Mouse (Mus musculus) G1E-ER4 (cell line): ENCODE measurements around the gene Slc35b3. TPM values are rescaled to one million over a fixed set of nuclear protein-coding genes. Genes with fewer than 3 reads are reported as not detected.

ENCODE experiments used
- GATA1 ChIP-seq: IDR thresholded peaks from one replicate; pipeline ENCODE4 v1.8.0; 2012; ENCODE audit warnings: low read length, inconsistent platforms
- polyA plus RNA-seq: library from polyadenylated mRNA; stranded (reverse); fragments of >175 nt; gene quantifications from 2 replicates; pipeline ENCODE4 v1.2.3, GENCODE M21; 2012

The Slc35b3 gene
- polyA plus RNA-seq, result 10.0 and 14.5 TPM in 2 replicates

DNA sequence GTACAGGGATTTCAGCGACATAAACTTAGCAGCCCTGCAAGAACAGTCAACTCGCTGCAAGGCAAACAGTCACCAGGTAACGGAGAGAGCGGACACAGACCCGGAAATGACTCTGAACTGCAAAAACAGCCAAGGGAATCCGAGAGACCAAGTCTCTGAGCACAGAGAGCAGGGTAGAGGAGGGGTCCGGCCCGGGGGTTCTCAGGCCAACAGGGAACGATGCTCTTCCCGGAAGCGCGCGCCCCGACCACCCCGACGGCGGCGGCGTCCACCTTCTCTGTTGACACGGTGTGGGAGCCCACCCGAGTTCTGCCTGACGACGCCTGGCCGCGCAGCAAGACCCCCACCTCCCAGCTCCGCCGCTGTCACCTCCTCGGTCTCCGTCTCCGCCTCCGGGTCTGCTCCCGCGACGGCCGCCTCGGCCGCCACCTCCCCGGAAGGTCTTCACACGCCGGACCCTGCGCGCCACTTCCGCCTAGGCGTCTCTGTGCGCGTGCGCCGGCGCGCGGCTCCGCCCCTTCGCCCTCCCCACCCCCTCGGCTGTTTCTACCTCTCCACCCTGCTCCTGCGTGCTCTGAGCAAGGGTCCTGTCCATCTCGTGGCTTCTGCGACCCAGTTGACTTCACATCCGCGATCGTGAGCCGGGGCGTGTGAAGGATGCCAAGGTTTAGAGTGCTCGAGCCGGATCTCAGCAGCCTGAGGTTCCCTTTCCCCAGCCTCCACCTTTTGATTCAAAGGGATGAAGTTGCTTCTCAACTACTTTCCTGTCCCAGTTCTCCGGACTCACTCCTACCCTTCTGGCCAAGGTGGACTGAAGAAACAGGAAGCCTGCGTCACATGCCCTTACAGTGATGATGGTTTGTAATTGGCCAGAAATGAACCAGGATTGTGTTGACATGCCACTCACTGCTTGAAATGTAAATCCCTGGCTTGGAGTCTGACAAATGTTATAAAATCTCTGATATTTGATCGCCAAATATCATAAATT, at the start of gene Slc35b3:
TSS of gene Slc35b3 (minus strand) at position 813 of the 988 bp plus-strand sequence.
- no peak for TF ChIP-seq GATA1

DNA sequence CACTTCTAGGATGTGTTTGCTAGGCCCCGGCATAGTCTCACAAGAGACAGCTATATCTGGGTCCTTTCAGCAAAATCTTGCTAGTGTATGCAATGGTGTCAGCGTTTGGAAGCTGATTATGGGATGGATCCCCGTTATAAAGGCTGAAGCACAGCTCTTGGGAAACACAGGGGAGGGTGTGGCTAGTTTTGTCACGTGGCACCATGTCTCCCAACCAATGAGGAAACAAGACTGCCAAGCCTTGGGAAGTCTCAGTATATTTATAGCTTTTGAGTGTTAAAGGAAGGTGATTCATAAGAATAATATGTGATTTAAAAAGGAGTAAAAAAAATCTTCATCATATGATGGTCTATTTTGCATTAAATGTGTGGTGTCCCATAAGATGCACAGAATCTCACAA, 49.6 kb upstream of the Slc35b3 start:
- TF ChIP-seq GATA1, result no peak

DNA sequence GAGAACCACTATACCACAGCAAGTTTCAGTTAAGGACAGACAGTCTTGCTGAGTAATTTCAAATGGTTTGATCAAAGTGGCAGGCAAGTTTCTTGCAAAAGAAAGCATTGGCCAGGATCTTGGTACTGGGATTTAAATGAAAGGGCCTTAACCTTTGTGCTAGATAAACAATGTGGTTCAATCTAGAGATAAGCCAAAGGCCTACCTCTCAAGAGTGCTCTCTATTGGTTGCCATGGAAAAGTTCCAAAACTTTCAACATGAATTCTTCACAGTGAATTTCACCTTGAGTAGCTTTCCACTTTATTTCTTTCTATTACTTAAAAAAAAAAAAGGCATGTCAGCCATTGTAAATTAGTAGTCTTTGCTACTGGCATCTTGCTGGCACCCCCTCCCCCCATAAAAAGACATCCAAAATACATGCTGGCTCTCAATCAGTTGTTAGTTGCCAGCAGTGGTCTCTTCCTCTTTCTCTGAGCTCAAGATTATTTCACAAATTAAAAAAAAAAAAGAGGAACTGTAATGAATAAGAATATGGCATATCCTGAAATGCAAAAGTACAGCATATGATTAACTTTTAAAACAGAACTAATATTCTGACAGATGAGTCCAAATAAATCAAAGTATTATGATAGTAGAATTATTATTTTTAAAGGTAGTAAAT, 42.6 kb upstream of the Slc35b3 start:
- no peak for TF ChIP-seq GATA1

DNA sequence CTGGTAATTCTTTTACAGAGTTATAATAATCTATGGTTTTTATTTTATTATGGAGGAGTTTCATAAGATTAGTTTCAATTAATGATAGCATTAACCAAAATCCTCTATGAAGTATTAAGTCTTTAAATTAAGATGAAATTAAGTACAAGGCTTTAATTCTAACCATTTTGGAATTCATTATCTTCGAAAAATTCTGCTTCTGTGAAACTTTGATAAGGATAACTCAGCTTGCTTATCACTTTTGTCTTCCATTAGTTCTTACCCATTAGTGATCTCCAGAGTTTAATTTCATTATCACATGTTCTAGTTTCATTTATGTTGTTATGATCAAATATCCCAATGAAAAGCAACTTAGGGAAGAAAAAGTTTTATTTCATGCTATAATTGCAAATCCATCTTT, 41.7 kb upstream of the Slc35b3 start:
- no peak for TF ChIP-seq GATA1

DNA sequence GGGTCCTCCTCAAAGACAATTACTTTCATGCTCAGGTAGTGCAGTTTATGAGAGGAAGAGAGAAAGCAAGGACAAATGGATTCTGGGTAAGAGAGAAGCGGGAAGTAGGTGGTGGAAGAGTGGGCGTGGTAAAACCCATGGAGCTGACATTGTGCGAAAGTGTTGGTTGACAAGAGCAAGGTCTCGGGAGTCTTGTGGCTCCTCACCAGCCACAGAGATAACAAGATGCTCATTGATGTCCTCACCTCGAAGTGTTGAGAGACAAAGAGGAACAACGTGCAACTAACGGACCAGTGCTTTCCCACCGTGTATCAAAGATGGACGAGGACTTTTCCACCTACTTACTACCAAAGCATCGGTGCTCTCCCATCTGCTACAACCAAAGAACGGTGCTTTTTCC, 40.8 kb upstream of the Slc35b3 start:
- TF ChIP-seq GATA1, result no peak

DNA sequence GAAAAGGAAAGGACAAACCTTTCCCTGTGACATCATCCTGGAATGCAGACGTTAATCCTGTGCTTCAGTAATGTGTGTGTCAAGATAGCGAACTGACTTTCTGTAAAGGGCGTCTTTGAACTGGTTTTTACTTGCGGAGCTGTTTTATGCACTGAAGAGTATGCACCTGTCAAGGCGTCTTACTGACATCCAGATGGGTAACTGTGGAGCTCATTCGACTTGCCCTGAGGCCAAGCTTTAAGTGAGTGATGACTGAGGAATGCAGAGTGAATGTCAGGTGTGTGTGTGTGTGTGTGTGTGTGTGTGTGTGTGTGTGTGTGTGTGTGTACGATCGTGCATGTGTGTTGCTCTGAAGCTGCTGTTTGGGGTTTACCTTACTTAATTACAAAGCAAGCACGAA, 38.3 kb upstream of the Slc35b3 start:
- no peak for TF ChIP-seq GATA1

DNA sequence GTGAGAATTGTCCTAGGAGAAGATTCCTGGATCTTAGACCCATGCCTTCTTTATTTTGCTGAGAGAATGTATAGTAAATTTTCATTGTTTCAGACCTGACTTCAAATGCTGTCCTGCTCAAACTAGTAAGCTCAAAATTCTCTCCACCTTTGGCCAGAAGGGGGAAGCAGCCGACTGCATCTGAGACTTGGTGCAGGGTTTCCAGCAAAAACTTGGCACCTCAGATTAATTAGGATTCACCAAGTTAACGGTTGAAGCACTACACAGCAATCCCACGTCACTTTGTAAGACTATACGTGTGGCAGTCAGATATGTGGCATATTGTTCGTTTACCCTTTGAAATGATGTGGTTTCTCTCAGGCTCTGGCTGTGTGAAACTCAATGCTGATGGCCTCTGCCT, 31.9 kb upstream of the Slc35b3 start:
- no peak for TF ChIP-seq GATA1

DNA sequence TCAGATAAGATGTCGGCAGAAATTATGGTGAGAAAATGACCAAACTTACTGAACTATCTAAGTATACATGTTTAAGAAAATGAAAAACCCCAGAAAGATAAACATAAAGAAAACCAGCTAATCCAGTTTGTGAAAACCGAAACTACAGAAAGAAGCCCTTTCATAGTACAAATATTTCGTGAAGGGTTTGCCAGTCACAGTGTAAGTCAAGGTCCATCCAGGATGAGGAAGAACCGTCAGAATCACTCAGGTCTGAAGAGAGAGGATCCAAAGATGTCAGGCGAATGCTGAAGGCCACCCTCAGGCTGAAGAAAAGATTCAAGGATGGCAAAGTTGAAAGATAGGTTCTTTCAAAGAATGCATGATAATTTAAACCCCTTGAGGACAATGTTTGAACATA, 23.1 kb upstream of the Slc35b3 start:
- TF ChIP-seq GATA1, result no peak

DNA sequence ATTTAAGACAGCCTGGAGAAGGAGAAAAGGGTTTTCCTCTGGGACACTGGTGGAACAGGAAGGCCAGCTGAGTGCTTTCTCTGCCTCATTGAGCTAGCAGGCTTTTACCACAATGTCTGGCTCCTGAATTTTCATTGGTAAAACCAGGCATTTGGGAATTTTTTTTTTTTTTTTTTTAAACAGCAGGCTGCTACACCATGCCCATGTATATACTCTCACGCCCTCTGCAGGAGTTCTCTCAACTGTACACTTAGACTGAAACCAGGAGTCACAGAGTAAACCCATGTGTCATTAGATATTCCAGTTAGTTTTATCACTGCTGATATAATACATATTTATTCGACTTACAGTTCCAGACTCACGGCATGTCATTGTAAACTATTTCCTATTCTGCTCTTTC, 20.2 kb upstream of the Slc35b3 start:
- TF ChIP-seq GATA1, result no peak

DNA sequence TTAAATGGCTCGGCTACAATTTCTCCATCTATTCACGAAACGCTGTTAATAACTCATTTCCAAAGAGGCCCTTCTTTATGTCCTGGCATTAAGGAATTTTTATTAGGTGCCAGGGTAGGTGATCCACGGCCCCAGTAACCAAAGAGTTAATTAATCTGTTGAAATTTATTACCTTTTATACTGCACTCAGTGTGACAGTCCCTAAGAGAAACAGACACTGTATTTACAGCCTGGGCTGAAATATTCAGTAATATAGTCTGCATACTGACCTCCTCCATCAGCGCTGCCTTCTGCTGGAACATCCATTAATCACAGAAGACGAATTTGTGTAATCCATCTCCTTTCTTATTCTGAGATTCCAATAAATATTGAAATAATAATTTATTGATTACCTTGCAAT, 16.3 kb upstream of the Slc35b3 start:
- TF ChIP-seq GATA1, result no peak

DNA sequence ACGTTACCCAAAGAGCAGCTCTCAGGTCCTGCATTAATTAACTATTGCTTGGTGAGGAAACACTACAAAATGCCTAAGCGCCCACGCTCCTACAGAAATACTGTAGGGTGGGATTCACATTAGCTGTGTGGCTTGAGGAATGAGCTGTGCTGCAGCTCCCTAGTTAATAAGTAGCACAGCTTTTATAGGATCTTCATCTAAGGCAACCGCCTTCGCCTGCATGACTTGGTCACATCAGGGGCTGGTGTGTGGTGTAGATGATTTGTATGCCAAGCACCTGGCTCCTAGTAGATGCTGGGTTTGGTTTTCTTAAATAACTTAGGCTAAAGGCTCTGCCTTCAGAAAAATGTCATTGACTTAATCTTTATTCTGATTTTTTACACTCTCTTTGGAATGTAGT, 15.2 kb upstream of the Slc35b3 start:
- no peak for TF ChIP-seq GATA1

DNA sequence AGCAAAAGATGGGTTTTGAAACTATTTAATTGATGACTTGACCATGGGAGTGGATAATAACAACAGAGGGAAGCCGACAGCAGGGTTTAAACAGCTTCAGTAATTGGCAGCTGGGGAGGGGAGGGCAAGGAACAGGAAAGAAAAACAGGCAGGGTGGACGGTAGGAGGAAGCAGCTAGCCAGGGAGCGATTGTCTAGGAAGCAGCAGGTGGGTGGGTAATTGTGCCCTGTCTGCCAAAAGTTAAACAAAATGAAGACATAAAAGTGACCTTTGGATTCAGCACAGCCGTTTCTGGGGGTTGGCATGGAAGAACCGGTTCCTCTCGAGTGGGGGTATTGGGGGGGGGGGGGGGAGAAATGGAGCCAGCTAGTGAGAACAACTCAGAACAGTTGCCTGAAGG, 11.9 kb upstream of the Slc35b3 start:
- TF ChIP-seq GATA1, result no peak

DNA sequence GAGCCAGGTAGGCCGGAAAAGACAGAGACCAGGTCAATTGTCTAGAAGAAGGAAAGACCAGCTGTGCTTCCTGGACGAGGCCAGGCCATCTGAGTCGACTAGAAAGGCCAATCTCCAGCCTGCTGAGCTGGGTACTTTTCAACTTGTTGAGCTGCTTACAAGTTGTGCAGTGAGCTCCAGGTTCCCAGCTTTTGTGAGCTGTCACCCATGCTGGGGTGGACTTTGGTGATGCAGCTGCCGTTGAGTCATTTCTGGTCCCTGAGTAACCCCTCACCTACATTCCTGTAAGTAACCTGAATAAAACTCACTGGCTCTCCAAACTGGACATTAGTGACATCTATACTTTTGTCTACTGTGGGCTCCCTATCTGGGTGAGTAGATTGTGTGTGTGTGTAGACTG, 10.4 kb upstream of the Slc35b3 start:
- TF ChIP-seq GATA1, result no peak

DNA sequence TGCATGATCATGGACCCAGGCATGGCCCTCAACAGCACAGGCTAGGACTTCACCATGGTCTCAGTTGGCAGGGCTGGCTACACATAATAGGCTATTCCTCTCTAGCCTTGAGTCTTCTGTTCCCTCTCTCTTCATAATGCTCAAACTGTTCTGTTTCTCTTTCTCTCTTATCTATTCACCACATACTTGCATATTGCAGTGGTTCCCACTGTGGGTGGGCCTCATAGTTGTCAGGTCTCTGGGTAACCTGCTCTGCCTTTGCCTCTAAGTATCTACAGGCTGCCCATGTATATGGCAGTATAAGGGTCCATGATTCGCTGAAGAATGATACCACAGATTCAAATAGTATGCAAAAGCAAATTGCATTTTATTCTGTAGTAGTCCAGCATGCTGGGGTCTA, 6.8 kb upstream of the Slc35b3 start:
- no peak for TF ChIP-seq GATA1

DNA sequence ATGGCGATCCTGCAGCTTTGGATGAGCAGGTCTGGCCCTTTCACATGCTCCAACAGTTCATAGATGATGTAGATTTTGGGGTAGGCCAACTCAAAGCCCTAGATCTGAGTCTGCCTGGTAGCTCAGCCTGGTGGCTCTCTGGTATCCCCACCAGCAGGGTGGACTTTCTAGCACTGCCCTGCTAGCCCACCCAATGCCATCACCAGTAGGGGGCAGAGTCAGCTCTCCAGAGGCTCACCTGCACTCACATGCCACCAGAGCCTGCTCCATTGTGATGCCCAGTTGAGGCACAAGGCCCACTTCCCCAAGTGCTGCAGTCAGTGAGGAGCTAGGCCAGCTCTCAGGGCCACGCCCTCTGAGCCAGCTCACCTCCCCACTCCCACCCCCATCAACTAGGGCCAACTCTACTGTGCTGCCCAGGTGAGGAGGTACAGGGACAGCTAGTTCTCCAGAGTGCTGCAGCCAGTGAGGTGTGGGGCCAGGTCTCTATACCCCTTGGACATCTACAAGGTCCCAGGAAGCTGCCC, 6.3 kb upstream of the Slc35b3 start:
- no peak for TF ChIP-seq GATA1

DNA sequence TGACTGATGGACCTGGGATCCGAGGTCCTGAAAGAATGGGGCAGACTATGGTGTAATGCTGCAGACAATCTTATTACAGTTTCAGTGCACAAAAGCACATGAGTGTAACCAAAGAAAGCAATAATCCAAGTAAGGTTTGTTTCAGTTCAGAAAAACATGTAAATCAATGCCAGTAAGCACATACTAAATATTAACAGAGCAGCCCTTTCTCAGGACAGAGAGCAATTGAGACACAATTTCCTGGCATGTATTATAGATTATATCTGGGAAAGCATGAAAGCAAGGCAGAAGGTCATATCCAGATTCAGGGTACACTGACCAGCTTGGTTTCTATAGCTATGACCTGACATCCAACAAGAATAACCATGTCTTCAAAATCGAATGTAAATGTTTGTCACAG, 2.1 kb upstream of the Slc35b3 start:
- TF ChIP-seq GATA1, result no peak
